Comparison of ENCODE assay signal across 9 mouse cellular contexts in genomic region chr9:24774160-24774969, GRCm38 (mm10). TPM values are rescaled to one million over a fixed set of nuclear protein-coding genes. Genes with fewer than 3 reads are reported as not detected.
DNase-seq lines count a peak whose midpoint lies in the region; ATAC-seq lines count a peak whose summit lies in the region.
"Had no signal": no experiment of that assay in that cellular context is flagged by ENCODE, and none has a peak within 500 bp of the region (broad histone marks: within the 10 kb centered on the region; RNA-seq: fewer than 3 reads in every experiment).

Gene Tbx20 (minus strand): TSS chr9:24774303.

- peak; percentile 19 for DNase-seq in right cerebral cortex, postnatal 25 days
- no peak for DNase-seq in right cerebral cortex, postnatal 36 days (ENCODE audit: low spot score in 2 of 2)
- DNase-seq in mesoderm, embryonic 11.5 days (ENCODE audit: low read depth, low spot score), result peak; percentile 79
- peak; percentile 87 for DNase-seq in yolk sac, embryonic 10.5 days (ENCODE audit: low spot score)
- DNase-seq in thymus, postnatal 10 days (ENCODE audit: low spot score in 2 of 2), result no peak
- no peak for DNase-seq in frontal cortex, postnatal 14 days (ENCODE audit: low spot score in 2 of 2)

- no peak within 1 kb of the TSS for H3K9ac ChIP-seq in intestine, embryonic 15.5 days

- H3K36me3 ChIP-seq in intestine, embryonic 15.5 days, result no peaks in the 10 kb centered on the region

- no peak within 1 kb of the TSS for H3K27ac ChIP-seq in intestine, embryonic 15.5 days
- H3K27ac ChIP-seq: macrophage had no signal

- peak within 1 kb of the TSS; percentile 24 for H3K4me3 ChIP-seq in intestine, embryonic 15.5 days (replicated peaks)

- H3K4me1 ChIP-seq in intestine, embryonic 15.5 days (replicated peaks), result peaks cover 29% of the 10 kb centered on the region

- WGBS in intestine, embryonic 15.5 days, result under 1% methylated on average over 40 of the region's 40 CpGs

- no peaks in the 10 kb centered on the region for H3K9me3 ChIP-seq in intestine, embryonic 15.5 days

- peak; percentile 65 for ATAC-seq in granulocyte monocyte progenitor cell, adult 5-6 weeks (replicated peaks; ENCODE audit: poor library complexity, severe bottlenecking)
- ATAC-seq in intestine, embryonic 15.5 days, result peak; percentile 89

- H3K27me3 ChIP-seq in intestine, embryonic 15.5 days (replicated peaks), result peaks cover 89% of the 10 kb centered on the region

- H3K4me2 ChIP-seq in intestine, embryonic 15.5 days (replicated peaks), result peak within 1 kb of the TSS; percentile 55

RNA-seq across cellular contexts. Expression of gene Tbx20, which starts in this region (rescaled TPM):
- total RNA-seq in granulocyte monocyte progenitor cell, adult 5-6 weeks (2014; fragmentation: Nextera tagmentation), result not detected in 2 replicates
- not detected in 2 replicates for total RNA-seq in granulocyte monocyte progenitor cell, adult 5-6 weeks (2017)
- 0.35 and 0.45 TPM in 2 replicates for polyA plus RNA-seq in intestine, embryonic 15.5 days (2015; fragmentation: Nextera tagmentation; extraction: Ambion mirVana)
- polyA plus RNA-seq: macrophage had no signal

Comparison
In these comparisons a context has a peak if more than half of its experiments do, and no peak if none do; other contexts are left out.
1. DNase-seq: peak in right cerebral cortex, postnatal 25 days (single experiment), mesoderm, embryonic 11.5 days (single experiment) and yolk sac, embryonic 10.5 days (single experiment); none in right cerebral cortex, postnatal 36 days (0 of 2), thymus, postnatal 10 days (0 of 2) and frontal cortex, postnatal 14 days (0 of 2).
2. Peak in ATAC-seq in granulocyte monocyte progenitor cell, adult 5-6 weeks; RNA of the gene not detected or under 1 TPM.
3. Peak in ATAC-seq, H3K4me3 ChIP-seq and H3K4me2 ChIP-seq in intestine, embryonic 15.5 days; RNA of the gene not detected or under 1 TPM.